Mouse (Mus musculus) liver, embryonic 16.5 days (tissue): Measurements from ENCODE around the gene AI182371. TPM values are rescaled to one million over a fixed set of nuclear protein-coding genes. Genes with fewer than 3 reads are reported as not detected.

Source experiments
- polyA plus RNA-seq: library from polyadenylated mRNA; unstranded; fragments of >200 nt; fragmentation: Nextera tagmentation; extraction: Ambion mirVana; gene quantifications from 2 replicates; pipeline ENCODE4 v1.2.1, GENCODE M21; 2015

The AI182371 gene
- polyA plus RNA-seq, 1 experiment from 2014 or later: 55.6 TPM

Other genes starting within 250 kb of the AI182371 start
- gene Cutal, start 227.1 kb downstream of the AI182371 start, polyA plus RNA-seq: 9.5 and 11.6 TPM in 2 replicates
- gene Psmd5, start 226.6 kb downstream of the AI182371 start, polyA plus RNA-seq: 63.5 and 65.3 TPM in 2 replicates
- 1.3 and 1.7 TPM in 2 replicates for gene Phf19, start 187.5 kb downstream of the AI182371 start, polyA plus RNA-seq
- 0.08 and 0.13 TPM in 2 replicates for gene Traf1, start 139.8 kb downstream of the AI182371 start, polyA plus RNA-seq
- 69.0 and 72.4 TPM in 2 replicates for gene Hc, start 40.1 kb downstream of the AI182371 start, polyA plus RNA-seq
- 7.9 and 8.4 TPM in 2 replicates for gene Cntrl, start 7.9 kb upstream of the AI182371 start, polyA plus RNA-seq
- 110 and 114 TPM in 2 replicates for gene Rab14, start 99.6 kb upstream of the AI182371 start, polyA plus RNA-seq
- gene Gsn, start 154.8 kb upstream of the AI182371 start, polyA plus RNA-seq: 163 and 188 TPM in 2 replicates
- 181 and 189 TPM in 2 replicates for gene Stom, start 235.4 kb upstream of the AI182371 start, polyA plus RNA-seq